Mouse (Mus musculus) heart, adult 2 months (tissue): ENCODE measurements at regions not wholly inside any gene's neighbourhood (a gene's known extent, or its start where the extent isn't known, plus 50 kb on each side); places are given as distances from the start of the nearest gene placed in this dataset.

Experiments
- DNase-seq, 2 experiments: peaks; one replicate each; pipeline ENCODE4 v3.0.0; 2021
- H3K27ac ChIP-seq: fragments of 200-600 bp; 2 replicates; pipeline ENCODE4 v1.8.1; 2022
- H3K27me3 ChIP-seq: fragments of 200-500 bp; 2 replicates; pipeline ENCODE4 v1.6.1; 2012; ENCODE audit warnings: mild to moderate bottlenecking, low read length, inconsistent platforms, mixed read lengths; ENCODE audit not compliant: control insufficient read depth, insufficient read depth
- H3K36me3 ChIP-seq: fragments of 200-500 bp; 2 replicates; pipeline ENCODE4 v1.6.1; 2012; ENCODE audit warnings: low read length, inconsistent platforms; ENCODE audit not compliant: control insufficient read depth, insufficient read depth
- H3K4me1 ChIP-seq: fragments of 200-500 bp; 2 replicates; pipeline ENCODE4 v1.6.1; 2011; ENCODE audit warnings: low read length; ENCODE audit not compliant: control insufficient read depth, insufficient read depth
- H3K4me3 ChIP-seq: fragments of 200-600 bp; 2 replicates; pipeline ENCODE4 v1.8.1; 2022
- H3K79me2 ChIP-seq: fragments of 200-500 bp; replicated peaks from 2 replicates; pipeline ENCODE4 v1.6.1; 2012; ENCODE audit warnings: mild to moderate bottlenecking, inconsistent platforms, low read length, moderate library complexity, mixed read lengths; ENCODE audit not compliant: control insufficient read depth, insufficient read depth
- H3K9ac ChIP-seq: fragments of 200-500 bp; 2 replicates; pipeline ENCODE4 v1.6.1; 2012; ENCODE audit warnings: low read depth, mild to moderate bottlenecking, control low read depth, inconsistent platforms, low read length, mixed read lengths
- CTCF ChIP-seq: fragments of 200-600 bp; IDR thresholded peaks from 2 replicates; pipeline ENCODE4 v1.8.1; 2022; ENCODE audit warnings: antibody characterized with exemption, mild to moderate bottlenecking, moderate library complexity
- EP300 ChIP-seq: fragments of 200-500 bp; IDR thresholded peaks from 2 replicates; pipeline ENCODE4 v1.6.1; 2011; ENCODE audit warnings: low read depth, low read length, control low read depth; ENCODE audit not compliant: insufficient read depth
- POLR2A ChIP-seq: fragments of 200-500 bp; IDR thresholded peaks from 2 replicates; pipeline ENCODE4 v1.6.1; 2011; ENCODE audit warnings: mild to moderate bottlenecking, low read depth, low read length, control low read depth; ENCODE audit not compliant: insufficient read depth
- WGBS: fragments of 180-500 bp; shearing (Covaris S2); methylation state at CpG from one replicate; pipeline ENCODE4 v1.1.7; 2018; 5-methylcytosine and 5-hydroxymethylcytosine counted together
- intact Hi-C: fragments of 180-260 bp; cut with DNase I; formaldehyde crosslinking; loops from one replicate; pipeline ENCODE4 v1.15.1; 2025

GRCm38 (mm10) chr6:98697571-98697970 is 355.0 kb upstream of the Gm765 start:
- Histone ChIP-seq H3K4me1 (no peaks in the 10 kb centered on the region), H3K9ac (no peak overlapping the region), H3K4me3 (no peak overlapping the region), H3K79me2 (no peaks in the 10 kb centered on the region), H3K27ac (no peak overlapping the region), H3K27me3 (no peaks in the 10 kb centered on the region), H3K36me3 (no peaks in the 10 kb centered on the region)
- TF ChIP-seq EP300 (no peak), POLR2A (no peak), CTCF (no peak)
- WGBS, result 81% methylated on average over 7 of the region's 7 CpGs
- DNase-seq, result no peak
- intact Hi-C loops, result no loop called here

- H3K27ac ChIP-seq, result no peak overlapping the region
Measured at GRCm38 (mm10) chr6:98693411-98693810, 350.9 kb upstream of the Gm765 start.

GRCm38 (mm10) chr6:98690133-98690532 is 347.6 kb upstream of the Gm765 start:
- H3K27me3 ChIP-seq, result no peaks in the 10 kb centered on the region
- TF ChIP-seq POLR2A (no peak), EP300 (no peak), CTCF (no peak)
- WGBS, result 90% methylated on average over 9 of the region's 9 CpGs
- no peak overlapping the region for H3K9ac ChIP-seq
- no peaks in the 10 kb centered on the region for H3K79me2 ChIP-seq
- intact Hi-C loops, result no loop called here
- H3K4me1 ChIP-seq, result no peaks in the 10 kb centered on the region
- H3K4me3 ChIP-seq, result no peak overlapping the region
- no peak for DNase-seq
- H3K36me3 ChIP-seq, result no peaks in the 10 kb centered on the region
- H3K27ac ChIP-seq, result no peak overlapping the region

More at GRCm38 (mm10) chr6:98693411-98693810, 350.9 kb upstream of the Gm765 start:
- whole genome bisulfite sequencing, result 86% methylated on average over 8 of the region's 8 CpGs
- Histone ChIP-seq H3K36me3 (no peaks in the 10 kb centered on the region), H3K9ac (no peak overlapping the region), H3K79me2 (no peaks in the 10 kb centered on the region), H3K4me1 (no peaks in the 10 kb centered on the region), H3K4me3 (no peak overlapping the region), H3K27me3 (no peaks in the 10 kb centered on the region)
- intact Hi-C loops, result no loop called here
- TF ChIP-seq CTCF, result no peak
- TF ChIP-seq POLR2A, result no peak
- no peak for TF ChIP-seq EP300
- DNase-seq, result no peak

DNA sequence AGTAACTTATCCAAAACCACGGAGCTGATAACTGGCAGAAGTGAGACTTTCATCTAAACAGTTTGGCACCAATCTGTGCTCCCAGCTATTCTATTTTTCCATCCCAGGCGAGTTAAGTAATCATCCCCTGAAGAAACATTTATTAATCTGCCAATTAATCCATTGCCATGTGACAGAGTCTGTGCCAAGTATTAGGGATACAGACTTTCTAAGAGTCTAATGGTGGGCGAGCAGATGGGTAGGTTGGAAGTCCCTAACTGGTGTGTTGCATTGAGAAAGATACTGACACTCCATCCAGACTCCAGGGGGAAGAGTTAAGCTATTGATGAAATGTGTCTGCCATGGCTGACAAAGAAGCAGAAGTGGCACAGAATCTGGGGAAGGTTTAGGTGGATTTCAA is 346.8 kb upstream of the Gm765 start:
- no peak overlapping the region for H3K4me3 ChIP-seq
- TF ChIP-seq CTCF (no peak), EP300 (no peak), POLR2A (no peak)

DNA sequence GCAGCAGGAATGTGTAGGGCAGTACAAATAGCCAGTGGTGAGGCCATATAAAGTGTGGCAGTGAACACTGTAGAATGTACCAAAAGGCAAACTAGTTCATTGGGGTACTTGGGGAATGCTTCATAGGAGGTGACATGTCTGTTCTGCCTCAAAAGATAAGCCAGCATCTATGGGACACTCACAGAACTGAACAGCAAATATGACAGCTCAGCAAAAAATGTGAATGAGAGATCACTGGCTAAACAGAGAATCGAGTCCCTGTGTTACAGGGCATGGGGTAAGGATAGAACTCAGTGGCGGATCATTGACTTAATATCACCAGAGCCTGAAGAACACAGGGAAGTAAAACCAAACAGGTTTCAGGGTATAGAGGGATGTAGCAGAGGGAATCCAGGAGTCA is 346.1 kb upstream of the Gm765 start:
- Histone ChIP-seq H3K9ac (no peak overlapping the region), H3K79me2 (no peaks in the 10 kb centered on the region), H3K4me3 (no peak overlapping the region), H3K36me3 (no peaks in the 10 kb centered on the region), H3K4me1 (no peaks in the 10 kb centered on the region), H3K27me3 (no peaks in the 10 kb centered on the region), H3K27ac (no peak overlapping the region)
- intact Hi-C loops, result no loop called here
- 83% methylated on average over 2 of the region's 2 CpGs for WGBS
- no peak for DNase-seq
- TF ChIP-seq POLR2A, result no peak
- TF ChIP-seq EP300, result no peak
- TF ChIP-seq CTCF, result no peak

More for the DNA sequence above, 346.8 kb upstream of the Gm765 start:
- Histone ChIP-seq H3K79me2 (no peaks in the 10 kb centered on the region), H3K27ac (no peak overlapping the region), H3K36me3 (no peaks in the 10 kb centered on the region), H3K27me3 (no peaks in the 10 kb centered on the region), H3K9ac (no peak overlapping the region), H3K4me1 (no peaks in the 10 kb centered on the region)
- no peak for DNase-seq
- WGBS, result 68% methylated on average over 3 of the region's 3 CpGs
- intact Hi-C loops, result no loop called here

- Histone ChIP-seq H3K4me3 (no peak overlapping the region), H3K9ac (no peak overlapping the region), H3K36me3 (no peaks in the 10 kb centered on the region), H3K4me1 (no peaks in the 10 kb centered on the region), H3K27ac (no peak overlapping the region), H3K79me2 (no peaks in the 10 kb centered on the region), H3K27me3 (no peaks in the 10 kb centered on the region)
- no peak for TF ChIP-seq EP300
- no peak for TF ChIP-seq CTCF
- no peak for TF ChIP-seq POLR2A
- intact Hi-C loops, result no loop called here
- WGBS, result 24% methylated on average over 11 of the region's 11 CpGs
- no peak for DNase-seq
Measured at GRCm38 (mm10) chr6:98666388-98666989, 323.9 kb upstream of the Gm765 start.
